Mouse (Mus musculus) neutrophil, adult 5-6 weeks (primary cell): Measurements from ENCODE around the gene Cacng3. TPM values are rescaled to one million over a fixed set of nuclear protein-coding genes. Genes with fewer than 3 reads are reported as not detected.

Experiments
- ATAC-seq: fragments of 151-379, 151-347 bp; 2 replicates; pipeline ENCODE4 v1.8.0; 2017; ENCODE audit warnings: mild to moderate bottlenecking, moderate TSS enrichment; ENCODE audit not compliant: insufficient number of reproducible peaks, poor library complexity, low FRiP score, severe bottlenecking; ENCODE audit errors: extremely low read depth
- total RNA-seq: library from RNA; stranded (forward); fragments of 200-1000 nt; gene quantifications from 2 replicates; pipeline ENCODE4 v1.2.3, GENCODE M21; 2017

The Cacng3 gene
- total RNA-seq, 1 experiment from 2014 or later, result 0.12 TPM

DNA sequence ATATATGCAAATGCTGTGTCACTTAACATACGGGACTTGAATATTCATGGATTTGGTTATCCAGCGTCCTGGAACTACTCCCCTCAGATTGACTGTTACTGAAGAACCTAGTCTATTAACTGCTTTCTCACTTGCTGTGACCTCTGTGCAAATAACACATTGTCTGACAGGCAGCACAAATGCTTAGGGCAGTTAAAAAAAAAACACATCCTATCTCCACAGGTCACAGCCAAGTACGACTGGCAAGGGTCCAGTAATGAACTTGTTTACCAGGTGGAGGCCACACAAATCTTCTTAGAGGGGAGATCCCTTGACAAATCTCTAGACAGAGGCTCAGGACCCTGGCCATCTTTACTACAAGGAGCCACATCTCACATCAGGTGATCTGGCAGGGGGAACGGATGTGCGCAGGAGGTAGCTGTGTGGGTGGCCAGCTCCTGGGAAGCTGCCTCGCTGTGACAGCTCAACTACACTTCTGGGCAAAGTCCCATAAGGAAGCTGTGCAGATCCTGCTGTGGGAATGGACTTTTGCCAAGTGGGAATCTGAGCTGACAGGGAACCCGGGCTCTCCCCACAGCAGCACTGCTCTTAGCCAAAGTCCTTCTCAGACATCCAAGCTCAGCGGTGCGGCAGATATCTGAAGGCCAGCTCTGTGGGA is 133.7 kb downstream of the Cacng3 start:
- ATAC-seq, result no peak

DNA sequence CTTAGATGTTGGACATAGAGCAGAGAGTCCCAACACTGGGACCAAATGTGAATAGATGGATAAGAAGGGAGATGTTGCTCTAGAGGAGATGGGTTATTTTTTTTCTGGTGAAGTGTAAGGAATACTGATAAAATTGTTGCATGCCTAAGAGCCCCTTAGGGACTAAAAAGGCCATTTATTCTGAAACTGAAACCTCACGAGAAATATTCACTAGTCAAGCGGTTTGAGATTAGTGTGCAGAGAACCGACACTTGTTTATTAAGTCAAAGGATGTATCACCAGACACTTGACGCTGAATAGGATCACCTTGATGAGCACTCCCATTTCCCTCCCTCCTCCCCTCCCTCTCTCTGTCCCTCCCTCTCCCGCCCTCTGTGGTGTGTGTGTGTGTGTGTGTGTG is 136.2 kb downstream of the Cacng3 start:
- no peak for ATAC-seq

DNA sequence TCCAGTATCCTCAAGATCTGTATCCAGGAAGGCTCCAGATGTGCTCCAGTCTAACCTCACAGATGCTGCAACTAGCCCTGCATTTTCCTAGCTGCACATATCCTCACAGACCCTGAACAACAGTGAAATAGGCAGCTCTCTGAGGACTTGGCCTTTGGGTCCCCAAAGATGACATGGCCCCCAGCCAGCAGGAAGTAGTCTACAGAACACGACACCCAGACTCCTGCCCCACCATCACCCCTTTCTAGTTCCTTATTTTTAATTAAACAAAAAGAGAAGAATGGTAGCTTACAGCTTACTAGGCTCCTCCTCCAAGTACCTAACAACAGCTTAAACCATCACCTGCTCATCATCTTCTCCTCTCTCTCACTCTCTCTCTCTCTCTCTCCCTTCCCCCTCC is 143.4 kb downstream of the Cacng3 start:
- ATAC-seq, result peak; percentile 45; the same call in 1 of the 2 replicates

DNA sequence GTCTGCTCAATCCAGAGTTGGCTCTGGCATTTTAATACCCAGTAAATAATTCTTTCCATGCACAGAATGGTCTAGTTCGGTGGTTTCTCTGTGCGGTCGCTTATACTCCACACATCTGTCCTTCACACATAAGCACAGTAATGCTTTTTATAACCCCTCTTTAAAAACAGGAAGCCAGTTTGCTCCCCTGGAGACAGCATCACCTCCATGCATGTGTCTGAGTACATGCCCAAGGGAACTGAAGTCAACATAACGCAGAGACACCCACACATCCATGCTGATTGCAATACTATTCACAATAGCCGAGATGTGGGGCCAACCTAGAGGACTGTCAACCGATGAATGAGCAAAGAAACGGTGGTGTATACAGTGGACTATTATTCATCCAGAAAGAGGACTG is 147.3 kb downstream of the Cacng3 start:
- ATAC-seq, result peak; percentile 51
